32 mouse cellular contexts compared by ENCODE assay signal in genomic region chr1:155184191-155184590, GRCm38 (mm10).
"Had no signal": no experiment of that assay in that cellular context is flagged by ENCODE, and none has a peak within 500 bp of the region (broad histone marks: within the 10 kb centered on the region; RNA-seq: fewer than 3 reads in every experiment).

No protein-coding gene starts in this region.

- H3K4me3 ChIP-seq: limb, embryonic 10.5 days; limb, embryonic 12.5 days; limb, embryonic 13.5 days; limb, embryonic 15.5 days; liver, embryonic 12.5 days; liver, embryonic 13.5 days; liver, embryonic 15.5 days; lung, embryonic 15.5 days; megakaryocyte, embryonic 14.5 days; midbrain, embryonic 10.5 days; midbrain, embryonic 12.5 days; midbrain, embryonic 13.5 days; midbrain, embryonic 15.5 days; myocyte; neural tube, embryonic 12.5 days had no signal

- H3K9ac ChIP-seq: limb, embryonic 12.5 days; limb, embryonic 13.5 days; limb, embryonic 15.5 days; liver, embryonic 12.5 days; liver, embryonic 13.5 days; liver, embryonic 14.5 days; liver, embryonic 15.5 days; liver, postnatal 0 days; lung, embryonic 14.5 days; lung, embryonic 15.5 days; midbrain, embryonic 12.5 days; midbrain, embryonic 13.5 days; midbrain, embryonic 15.5 days; neural tube, embryonic 12.5 days had no signal

- H3K27me3 ChIP-seq: limb, embryonic 12.5 days; limb, embryonic 13.5 days; limb, embryonic 15.5 days; liver, embryonic 12.5 days; liver, embryonic 13.5 days; liver, embryonic 15.5 days; lung, embryonic 15.5 days; megakaryocyte, embryonic 14.5 days; midbrain, embryonic 12.5 days; midbrain, embryonic 13.5 days; midbrain, embryonic 15.5 days; neural tube, embryonic 12.5 days had no signal

- ATAC-seq: liver, embryonic 12.5 days; liver, postnatal 0 days; lung, postnatal 0 days; midbrain, embryonic 13.5 days; midbrain, embryonic 15.5 days; midbrain, embryonic 16.5 days had no signal

- H3K4me1 ChIP-seq: limb, embryonic 10.5 days; limb, embryonic 15.5 days; liver, embryonic 15.5 days; lung, embryonic 15.5 days; midbrain, embryonic 10.5 days; midbrain, embryonic 12.5 days; midbrain, embryonic 13.5 days; midbrain, embryonic 15.5 days; neural tube, embryonic 12.5 days had no signal

- DNase-seq: left cerebral cortex, postnatal 4 days; liver; liver, embryonic 13.5 days; liver, postnatal 0 days; lung, adult 18-20 months; lung, adult 2 months; lung, embryonic 14.5 days; lung, postnatal 10 days; lung, postnatal 14 days; lung, postnatal 36 days; lung, postnatal 4 days; midbrain, embryonic 14.5 days had no signal

- H3K27ac ChIP-seq: limb, embryonic 10.5 days; limb, embryonic 12.5 days; limb, embryonic 13.5 days; limb, embryonic 15.5 days; liver, embryonic 12.5 days; liver, embryonic 13.5 days; liver, embryonic 14.5 days; liver, embryonic 15.5 days; lung, embryonic 15.5 days; macrophage; midbrain, embryonic 10.5 days; midbrain, embryonic 12.5 days; midbrain, embryonic 13.5 days; midbrain, embryonic 15.5 days; neural tube, embryonic 12.5 days had no signal

- H3K4me2 ChIP-seq: limb, embryonic 12.5 days; limb, embryonic 13.5 days; limb, embryonic 15.5 days; liver, embryonic 11.5 days; liver, embryonic 12.5 days; liver, embryonic 13.5 days; liver, embryonic 15.5 days; lung, embryonic 14.5 days; lung, embryonic 15.5 days; midbrain, embryonic 11.5 days; midbrain, embryonic 12.5 days; midbrain, embryonic 13.5 days; midbrain, embryonic 15.5 days; neural tube, embryonic 12.5 days had no signal

- H3K9me3 ChIP-seq: limb, embryonic 10.5 days; limb, embryonic 12.5 days; limb, embryonic 13.5 days; limb, embryonic 15.5 days; liver, embryonic 12.5 days; liver, embryonic 13.5 days; liver, embryonic 15.5 days; lung, embryonic 15.5 days; midbrain, embryonic 10.5 days; midbrain, embryonic 12.5 days; midbrain, embryonic 13.5 days; midbrain, embryonic 15.5 days; neural tube, embryonic 12.5 days had no signal
